Mouse (Mus musculus) spleen, postnatal 10 days (tissue): ENCODE data around the gene Clic3.

Experiments
- DNase-seq, 2 experiments: peaks; one replicate each; pipeline ENCODE4 v3.0.0; 2021 to 2022; ENCODE audit warnings: low spot score in 2 of 2

Gene Clic3

GRCm38 (mm10) chr2:25480541-25480940 lies 23.9 kb downstream of the Clic3 start:
- no peak for DNase-seq

GRCm38 (mm10) chr2:25482969-25483368 lies 26.3 kb downstream of the Clic3 start:
- DNase-seq: peak in 1 of 2 experiments; percentile 75

- DNase-seq: no peak
These were observed 28.4 kb downstream of the Clic3 start for GRCm38 (mm10) chr2:25484901-25485647.

- no peak for DNase-seq
These were observed 31.5 kb downstream of the Clic3 start for GRCm38 (mm10) chr2:25487965-25488670.

- no peak for DNase-seq
These were observed 32.0 kb downstream of the Clic3 start for GRCm38 (mm10) chr2:25488671-25489068.

GRCm38 (mm10) chr2:25492988-25493387 lies 36.4 kb downstream of the Clic3 start:
- DNase-seq: no peak

- DNase-seq: no peak
These were observed 36.9 kb downstream of the Clic3 start, which contains the start of gene Lcn12 for GRCm38 (mm10) chr2:25493476-25493961. TSS of gene Lcn12 (minus strand) at chr2:25493911.

GRCm38 (mm10) chr2:25496462-25496861 lies 39.8 kb downstream of the Clic3 start:
- no peak for DNase-seq

GRCm38 (mm10) chr2:25497846-25498575 lies 41.4 kb downstream of the Clic3 start:
- no peak for DNase-seq

- no peak for DNase-seq
These were observed 42.2 kb downstream of the Clic3 start for GRCm38 (mm10) chr2:25498622-25499478.

- no peak for DNase-seq
These were observed 43.5 kb downstream of the Clic3 start for GRCm38 (mm10) chr2:25500071-25500575.

- DNase-seq: peak; percentile 71 to 86
These were observed 44.2 kb downstream of the Clic3 start, which contains the start of gene Fbxw5 for GRCm38 (mm10) chr2:25500576-25501405. TSS of gene Fbxw5 (plus strand) at chr2:25500750.

- DNase-seq: no peak
These were observed 45.2 kb downstream of the Clic3 start, which contains the start of gene C8g for GRCm38 (mm10) chr2:25501593-25502486. TSS of gene C8g (minus strand) at chr2:25501719.

GRCm38 (mm10) chr2:25502726-25503125 lies 46.1 kb downstream of the Clic3 start:
- no peak for DNase-seq

- no peak for DNase-seq
These were observed 47.9 kb downstream of the Clic3 start for GRCm38 (mm10) chr2:25504538-25504937.

- no peak for DNase-seq
These were observed 48.4 kb downstream of the Clic3 start for GRCm38 (mm10) chr2:25505000-25505399.

- no peak for DNase-seq
These were observed 49.2 kb downstream of the Clic3 start for GRCm38 (mm10) chr2:25505860-25506259.

- DNase-seq: peak in 1 of 2 experiments; percentile 40
These were observed 50.3 kb downstream of the Clic3 start for GRCm38 (mm10) chr2:25506964-25507363.
